Mouse (Mus musculus) retina, embryonic 14.5 days (tissue): Measurements from ENCODE around the gene Anapc15-ps.

Source experiments
- DNase-seq: peaks from one replicate; pipeline ENCODE4 v3.0.0-alpha.2; 2015; ENCODE audit warnings: low spot score

The Anapc15-ps gene

GRCm38 (mm10) chr10:95669034-95669433 is 4.2 kb downstream of the Anapc15-ps start:
- no peak for DNase-seq

DNA sequence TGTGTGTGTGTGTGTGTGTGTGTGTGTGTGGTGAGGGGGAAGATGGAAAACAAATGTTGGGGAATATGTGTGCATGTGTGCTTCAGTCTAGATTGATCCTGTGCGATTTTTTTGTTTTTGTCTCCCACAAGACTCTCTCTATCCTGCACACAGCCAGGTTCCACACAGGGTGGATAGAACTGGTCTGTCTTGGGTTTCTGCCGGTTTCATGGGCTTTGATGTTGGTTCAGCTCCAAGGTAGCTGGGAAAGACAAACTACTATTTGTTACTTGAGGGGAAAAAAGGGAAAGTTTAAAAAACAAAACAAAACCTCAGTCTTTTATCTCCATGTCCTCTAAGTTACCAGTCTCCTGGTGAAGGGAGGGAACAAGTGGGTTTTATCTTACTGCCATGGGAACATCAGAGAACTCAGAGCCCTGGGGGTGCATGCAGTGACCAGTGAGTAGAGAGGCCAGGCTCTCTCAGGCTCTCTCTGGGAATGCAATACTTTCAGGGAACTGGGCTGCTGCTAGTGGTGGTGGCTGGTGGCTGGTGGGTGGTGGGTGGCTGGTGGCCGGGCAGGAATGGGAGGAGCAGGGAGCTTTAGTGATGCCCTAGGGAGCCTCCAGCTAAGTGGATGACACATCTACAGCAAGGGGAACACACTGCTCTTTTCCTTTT is 5.8 kb downstream of the Anapc15-ps start:
- no peak for DNase-seq

DNA sequence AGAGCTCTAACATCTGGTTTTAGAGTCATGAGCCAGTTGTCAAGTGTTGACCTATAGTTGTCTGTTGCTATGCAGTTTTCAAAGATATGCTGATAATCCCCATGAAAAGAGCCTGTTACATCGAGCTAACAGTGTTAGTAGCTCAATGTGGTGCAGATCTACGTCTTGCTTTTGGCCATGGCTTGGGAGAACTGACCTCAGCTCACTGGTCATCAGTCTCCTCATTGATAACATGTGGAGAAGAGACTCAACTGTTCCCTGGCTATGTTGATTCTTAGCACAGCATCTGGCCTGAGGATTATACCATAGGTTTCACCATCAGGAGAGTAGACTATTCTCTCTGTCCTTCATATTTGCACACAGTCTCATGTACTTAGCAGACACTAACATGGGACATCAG is 6.5 kb downstream of the Anapc15-ps start:
- no peak for DNase-seq

GRCm38 (mm10) chr10:95665426-95665990 is 7.7 kb downstream of the Anapc15-ps start:
- DNase-seq: no peak

DNA sequence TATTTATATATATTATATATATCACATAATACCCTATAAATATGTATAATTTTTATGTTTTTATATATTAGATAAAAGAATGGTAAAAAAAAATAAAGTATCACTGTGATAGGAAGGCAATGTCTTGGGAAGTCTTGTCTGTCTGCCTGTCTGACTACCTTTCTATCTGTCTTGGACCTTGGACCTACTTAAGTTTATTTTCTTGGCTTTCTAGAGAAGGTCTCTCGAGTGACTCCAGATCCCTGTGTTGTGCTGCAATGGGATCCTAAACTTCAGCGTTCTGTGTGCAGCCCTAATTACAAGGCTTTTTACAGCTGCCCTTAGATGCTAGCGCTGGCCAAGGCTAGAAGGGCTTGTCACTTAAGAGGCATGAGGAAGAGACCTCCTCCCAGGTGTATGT is 8.6 kb downstream of the Anapc15-ps start:
- no peak for DNase-seq

DNA sequence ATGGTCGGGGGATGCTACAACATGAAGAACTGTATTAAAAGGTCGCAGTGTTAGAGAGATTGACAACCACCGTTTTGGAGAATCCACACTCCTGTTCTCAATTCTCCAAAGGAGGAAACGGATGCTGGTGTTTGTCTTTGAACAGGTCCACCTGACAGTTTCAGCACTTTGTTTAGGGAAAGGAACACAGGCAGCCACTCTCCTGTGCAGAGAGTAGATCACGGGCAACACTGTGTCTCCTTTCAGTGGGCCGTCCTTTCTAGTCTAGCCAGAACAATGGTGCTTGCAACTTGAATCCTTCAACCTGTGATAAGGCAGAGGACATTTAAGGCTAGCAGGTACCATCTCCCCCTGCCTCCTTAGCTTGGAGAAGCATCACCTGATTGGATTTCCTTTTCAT is 12.9 kb downstream of the Anapc15-ps start:
- DNase-seq: no peak

GRCm38 (mm10) chr10:95659471-95660150 is 13.6 kb downstream of the Anapc15-ps start:
- no peak for DNase-seq

- DNase-seq: peak; percentile 28
Measured at GRCm38 (mm10) chr10:95658836-95659343, 14.4 kb downstream of the Anapc15-ps start.

DNA sequence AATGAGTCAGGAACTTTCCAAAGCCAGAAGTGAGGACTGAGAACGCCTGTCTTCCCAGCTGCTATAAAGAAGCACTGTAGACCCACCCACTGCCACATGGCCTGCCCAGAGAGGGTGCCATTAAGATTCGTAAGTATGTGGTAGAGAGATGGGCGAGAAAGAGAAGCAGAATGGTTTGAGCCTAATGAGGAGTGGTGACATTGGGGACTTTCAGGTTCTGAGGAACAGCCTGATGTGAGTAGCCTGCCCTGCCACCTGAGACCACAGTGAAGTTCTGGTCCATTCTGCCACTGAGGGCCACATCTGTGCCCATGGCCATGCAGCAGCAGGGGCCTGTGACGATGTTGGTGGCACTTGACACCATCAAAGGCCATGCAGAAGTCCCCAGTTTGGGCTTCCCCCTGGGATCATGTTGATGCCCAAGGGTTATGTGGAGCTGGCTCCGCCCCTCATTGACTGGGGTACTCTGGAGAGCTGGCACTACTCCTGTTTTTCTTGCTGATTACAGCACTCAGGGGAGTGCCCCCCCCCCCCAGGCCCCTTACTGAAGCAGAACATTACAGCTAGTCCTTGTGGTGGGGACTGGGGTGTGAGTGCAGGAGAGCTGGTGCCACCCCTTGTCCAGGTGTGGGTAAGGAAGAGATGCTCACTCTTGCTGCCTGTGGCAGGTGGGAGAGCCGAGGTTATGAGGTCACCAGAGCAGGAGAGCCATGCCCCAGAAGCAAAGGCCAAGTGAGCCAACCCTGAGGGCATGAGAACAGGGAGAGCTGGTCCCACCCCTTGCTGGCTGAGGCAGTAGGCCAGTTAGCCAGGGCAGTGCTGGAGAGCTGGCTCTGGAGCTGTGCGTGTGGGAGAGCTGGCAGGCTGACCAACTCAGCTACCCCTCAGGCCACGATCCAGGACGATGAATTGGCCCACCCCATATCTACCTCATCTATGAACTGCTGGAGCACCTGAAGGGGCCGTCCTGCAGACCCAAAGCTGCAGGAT is 16.7 kb downstream of the Anapc15-ps start:
- DNase-seq: no peak

DNA sequence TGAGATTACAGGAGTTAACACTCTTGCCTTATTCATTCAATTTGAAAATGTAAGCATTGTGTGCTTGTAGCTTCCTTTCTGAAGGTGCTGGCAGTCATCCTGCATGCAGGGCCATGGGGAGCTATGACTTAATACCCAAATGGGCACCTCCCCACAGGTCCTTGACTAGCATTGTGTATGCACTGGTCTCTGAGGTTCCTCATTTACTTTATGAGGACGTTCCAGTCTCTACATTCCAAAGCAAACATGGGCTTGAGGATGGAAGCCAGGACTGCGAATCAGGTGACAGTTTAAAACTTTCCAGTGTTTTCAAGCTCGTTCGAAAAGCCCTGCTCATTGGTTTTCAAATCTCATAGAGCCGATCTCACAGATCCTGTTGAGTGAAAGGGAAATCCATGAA is 21.1 kb downstream of the Anapc15-ps start:
- DNase-seq: no peak

- no peak for DNase-seq
Measured at GRCm38 (mm10) chr10:95648326-95648888, 24.8 kb downstream of the Anapc15-ps start.

DNA sequence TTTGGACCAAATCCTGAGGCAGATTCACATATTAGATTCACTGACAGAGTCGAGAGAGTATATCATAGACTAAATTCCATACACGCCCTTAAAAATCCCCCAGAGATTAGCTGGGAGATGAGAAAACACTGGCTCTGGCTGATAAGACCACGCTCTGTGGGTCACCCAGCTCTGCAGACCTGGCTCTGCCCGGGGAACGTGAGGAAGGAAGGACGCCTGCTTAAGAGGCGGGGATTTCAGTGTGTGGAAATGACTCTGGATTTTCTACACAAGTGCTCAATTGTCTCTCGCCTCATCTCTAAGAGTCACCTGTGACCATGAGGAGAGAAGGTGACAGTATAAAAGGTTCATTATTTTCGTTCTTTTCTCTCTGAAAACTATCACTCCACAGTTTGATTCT is 26.1 kb downstream of the Anapc15-ps start:
- no peak for DNase-seq

- no peak for DNase-seq
Measured at GRCm38 (mm10) chr10:95646576-95646975, 26.7 kb downstream of the Anapc15-ps start.

DNA sequence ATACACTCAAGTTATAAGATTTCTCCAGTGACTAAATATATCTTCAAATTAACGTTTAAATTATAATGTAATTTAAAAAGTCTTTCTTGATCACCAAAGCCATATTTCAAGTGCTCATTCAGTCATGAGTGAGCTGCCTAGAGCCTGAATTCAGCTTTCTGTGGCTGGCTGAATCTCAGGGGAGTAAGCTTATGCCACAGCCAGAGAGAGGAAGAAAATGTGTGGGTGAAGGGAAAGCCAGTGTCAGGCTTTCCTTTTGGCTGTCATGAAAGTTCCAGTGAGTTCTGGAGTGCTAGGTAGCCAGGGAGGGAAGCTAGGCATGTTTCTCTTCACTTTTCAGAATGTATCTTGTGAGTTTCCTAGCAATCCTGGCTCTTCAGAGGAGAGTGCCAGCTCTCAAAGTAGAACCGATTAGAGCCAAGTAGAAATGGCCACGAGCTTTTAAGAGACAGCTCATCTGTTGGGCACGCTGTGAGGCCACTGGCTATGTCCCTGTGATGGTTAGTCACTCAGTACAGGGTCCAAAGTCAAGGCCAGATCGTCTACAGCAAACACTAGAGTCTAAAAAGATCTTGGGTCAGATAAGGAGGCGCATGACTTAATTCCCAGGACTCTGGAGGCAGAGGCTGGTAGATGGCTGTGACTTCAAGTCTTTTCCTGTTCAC is 29.4 kb downstream of the Anapc15-ps start:
- DNase-seq: peak; percentile 39

DNA sequence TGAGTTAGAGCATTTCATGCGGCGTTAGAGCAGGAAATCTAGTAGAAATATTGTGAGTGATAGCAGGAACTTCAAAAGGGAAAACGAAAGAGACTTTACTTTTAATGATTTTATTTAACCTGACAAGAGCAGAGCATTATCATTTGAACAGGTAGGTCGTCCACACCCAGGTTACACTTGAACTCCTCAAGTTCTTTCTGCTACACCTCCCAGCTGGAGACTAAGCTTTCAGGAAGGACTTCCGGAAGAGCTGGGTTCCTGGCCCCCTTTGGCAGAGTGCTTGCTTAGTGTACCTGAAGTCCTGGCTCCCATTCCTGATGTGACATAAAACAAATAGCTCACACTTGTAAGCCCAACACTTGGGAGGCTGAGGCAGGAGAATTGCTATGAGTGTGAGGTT is 30.2 kb downstream of the Anapc15-ps start:
- DNase-seq: no peak

- DNase-seq: no peak
Measured at GRCm38 (mm10) chr10:95641335-95641734, 31.9 kb downstream of the Anapc15-ps start.

DNA sequence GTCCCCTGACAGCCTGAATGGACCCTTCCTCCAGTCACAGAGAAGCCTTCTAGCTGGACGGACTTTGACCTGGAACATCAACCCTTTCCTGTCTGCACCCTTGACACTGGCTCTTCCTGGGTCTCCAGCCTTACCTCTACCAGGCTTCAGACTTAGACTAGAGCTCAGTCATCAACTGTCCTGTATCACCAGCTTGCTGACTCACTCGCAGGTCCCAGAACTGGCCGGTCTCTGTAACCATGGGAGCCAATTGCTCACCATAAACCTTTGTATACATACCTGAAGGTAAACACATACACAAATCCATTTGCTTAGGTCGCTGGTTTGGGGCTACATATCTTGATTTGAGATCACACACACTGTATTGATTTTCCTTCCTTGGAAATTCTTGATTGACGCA is 33.8 kb downstream of the Anapc15-ps start:
- DNase-seq: no peak

DNA sequence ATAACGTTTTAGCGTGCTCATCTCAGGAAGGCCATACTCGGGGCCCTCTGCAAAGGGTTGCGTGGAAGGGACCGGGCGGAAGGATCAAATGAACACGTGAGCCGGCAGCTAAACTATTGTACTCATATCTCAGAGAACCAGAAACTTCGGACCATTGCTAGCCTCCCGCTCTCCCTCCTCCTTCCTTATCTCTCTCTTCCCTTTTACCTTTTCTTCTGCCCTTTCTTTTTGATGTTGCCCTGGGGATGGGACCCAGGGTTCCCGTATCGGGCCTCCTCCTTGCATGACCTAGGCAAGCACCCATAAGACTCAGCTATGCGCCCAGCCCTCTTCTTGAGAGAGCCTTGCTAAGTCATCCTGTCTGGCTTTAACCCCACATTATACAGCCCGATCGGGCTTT is 38.5 kb downstream of the Anapc15-ps start:
- no peak for DNase-seq

DNA sequence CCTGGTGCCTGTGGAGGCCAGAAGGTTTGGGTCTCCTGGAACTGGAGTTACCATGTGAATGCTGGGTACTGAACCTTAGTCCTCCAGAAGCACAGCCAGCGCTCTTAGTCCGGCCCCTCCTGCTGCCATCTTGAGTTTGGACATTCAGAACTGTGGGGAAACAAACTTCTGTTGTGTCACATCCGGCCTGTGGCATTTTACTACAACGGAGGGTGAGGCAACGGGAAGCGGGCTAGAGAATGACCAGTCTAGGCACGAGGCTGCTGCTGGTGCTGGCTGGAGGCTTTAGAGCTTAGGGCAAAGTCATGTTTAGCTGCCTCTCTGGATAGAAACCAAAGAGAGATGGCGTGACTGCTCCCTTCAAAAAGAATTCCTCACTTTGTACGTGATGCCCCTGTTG is 39.0 kb downstream of the Anapc15-ps start:
- DNase-seq: no peak

GRCm38 (mm10) chr10:95631568-95631967 is 41.7 kb downstream of the Anapc15-ps start:
- no peak for DNase-seq

DNA sequence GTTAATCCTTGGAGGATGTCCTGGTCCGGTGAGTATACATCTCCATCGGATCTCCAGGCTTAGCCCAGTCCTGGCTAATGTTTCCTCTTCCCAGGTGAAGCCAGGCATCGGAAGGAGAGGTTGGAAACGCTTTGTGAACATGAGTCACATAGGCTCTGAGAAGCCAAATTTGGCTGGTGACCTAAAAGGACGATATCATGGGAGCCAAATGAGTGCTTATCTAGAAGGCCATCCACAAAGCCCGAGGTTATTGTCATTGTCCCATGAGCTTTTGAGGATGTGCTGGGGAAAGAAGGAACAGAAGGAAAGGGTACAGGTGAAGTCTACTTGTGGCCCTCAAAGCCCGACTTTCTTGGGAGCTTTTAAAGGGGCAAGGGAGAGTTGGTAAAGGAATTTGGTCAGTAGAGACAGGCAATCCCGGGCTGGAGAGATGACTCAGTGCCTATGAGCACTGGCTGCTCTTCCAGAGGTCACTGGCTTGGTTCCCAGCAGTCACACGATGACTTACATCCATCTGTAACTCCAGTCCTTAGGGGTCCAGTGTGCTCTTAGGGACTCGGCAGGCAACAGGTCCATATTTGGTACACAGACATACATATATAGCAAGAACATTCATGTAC is 42.4 kb downstream of the Anapc15-ps start:
- DNase-seq: no peak
